Mouse (Mus musculus) stomach, postnatal 0 days (tissue): Measurements from ENCODE around the gene Gipc2. TPM values are rescaled to one million over a fixed set of nuclear protein-coding genes. Genes with fewer than 3 reads are reported as not detected.

Experiments used
- ATAC-seq: fragments of 200-750 bp; cut with Nextera tagmentation; 2 replicates; pipeline ENCODE4 v1.8.0; 2017; ENCODE audit not compliant: low FRiP score, low TSS enrichment
- DNase-seq: peaks from one replicate; pipeline ENCODE4 v3.0.0-alpha.2; 2016; ENCODE audit warnings: low spot score
- H3K27ac ChIP-seq: fragments of 300-500 bp; sonication (generic); replicated peaks from 2 replicates; pipeline ENCODE4 v1.5.1; 2014; ENCODE audit warnings: mild to moderate bottlenecking, control low read depth
- H3K27me3 ChIP-seq: fragments of 300-500 bp; sonication (generic); 2 replicates; pipeline ENCODE4 v1.6.1; 2014; ENCODE audit warnings: low read length; ENCODE audit not compliant: control insufficient read depth, insufficient read depth
- H3K36me3 ChIP-seq: fragments of 300-500 bp; sonication (generic); 2 replicates; pipeline ENCODE4 v1.6.1; 2014; ENCODE audit warnings: low read length, mixed read lengths; ENCODE audit not compliant: control insufficient read depth, insufficient read depth
- H3K4me1 ChIP-seq: fragments of 300-500 bp; sonication (generic); replicated peaks from 2 replicates; pipeline ENCODE4 v1.6.1; 2014; ENCODE audit warnings: antibody characterized with exemption; ENCODE audit not compliant: control insufficient read depth, insufficient read depth
- H3K4me2 ChIP-seq: fragments of 300-500 bp; sonication (generic); replicated peaks from 2 replicates; pipeline ENCODE4 v1.6.1; 2014; ENCODE audit warnings: low read depth, mild to moderate bottlenecking, control low read depth, moderate library complexity
- H3K4me3 ChIP-seq: fragments of 300-500 bp; sonication (generic); 2 replicates; pipeline ENCODE4 v1.5.1; 2014; ENCODE audit warnings: low read depth, low read length, control low read depth
- H3K9ac ChIP-seq: fragments of 300-500 bp; sonication (generic); 2 replicates; pipeline ENCODE4 v1.6.1; 2014; ENCODE audit warnings: mild to moderate bottlenecking, low read length, control low read depth, mixed read lengths
- H3K9me3 ChIP-seq: fragments of 300-500 bp; sonication (generic); 2 replicates; pipeline ENCODE4 v1.6.1; 2016; ENCODE audit warnings: low read length; ENCODE audit not compliant: control insufficient read depth
- CTCF ChIP-seq: IDR thresholded peaks from 2 replicates; pipeline ENCODE4 v1.5.1; 2016; ENCODE audit warnings: antibody characterized with exemption, low read depth, mild to moderate bottlenecking, moderate library complexity
- EP300 ChIP-seq: optimal IDR thresholded peaks from 2 replicates; pipeline ENCODE3; 2016; ENCODE audit warnings: antibody characterized with exemption
- WGBS: fragments of 180-500 bp; shearing (Covaris S2); extraction: QIAGEN DNeasy Blood & Tissue Kit; methylation state at CpG from one replicate; pipeline ENCODE4 v1.1.7; 2014; 5-methylcytosine and 5-hydroxymethylcytosine counted together
- polyA plus RNA-seq: library from polyadenylated mRNA; unstranded; fragments of >200 nt; fragmentation: Nextera tagmentation; extraction: Ambion mirVana; gene quantifications from 2 replicates; pipeline ENCODE4 v1.2.1, GENCODE M21; 2015

Gipc2 gene
- polyA plus RNA-seq, 1 experiment from 2014 or later: 76.1 TPM

DNA sequence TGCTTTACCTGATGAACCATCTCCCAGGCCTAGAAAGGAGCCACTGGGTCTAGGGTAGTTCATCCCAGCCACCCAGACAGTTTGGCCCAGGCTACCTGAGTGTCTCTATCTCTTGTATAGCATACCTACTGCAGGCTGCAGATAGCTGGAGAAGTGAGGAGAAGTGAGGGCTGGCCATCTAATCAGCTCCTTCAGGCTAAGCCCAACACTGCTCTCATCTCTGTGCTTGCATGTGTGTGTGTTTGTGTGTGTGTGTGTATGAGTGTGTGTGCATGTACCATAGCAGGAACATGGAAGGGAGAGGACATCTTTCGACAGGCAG is 13.6 kb downstream of the Gipc2 start:
- no peaks in the 10 kb centered on the region for H3K9me3 ChIP-seq
- H3K4me2 ChIP-seq: no peak overlapping the region
- peak; percentile 31 for ATAC-seq
- H3K4me1 ChIP-seq: no peaks in the 10 kb centered on the region
- no peak for DNase-seq
- 95% methylated on average over 1 of the region's 1 CpGs for WGBS
- peak overlapping the region; percentile 35; the same call in 1 of the 2 replicates for H3K9ac ChIP-seq
- no peaks in the 10 kb centered on the region for H3K36me3 ChIP-seq
- no peak overlapping the region for H3K4me3 ChIP-seq
- TF ChIP-seq EP300 (no peak), CTCF (no peak)
- H3K27ac ChIP-seq: peak overlapping the region; percentile 30; the same call in 1 of the 2 replicates
- H3K27me3 ChIP-seq: no peaks in the 10 kb centered on the region

DNA sequence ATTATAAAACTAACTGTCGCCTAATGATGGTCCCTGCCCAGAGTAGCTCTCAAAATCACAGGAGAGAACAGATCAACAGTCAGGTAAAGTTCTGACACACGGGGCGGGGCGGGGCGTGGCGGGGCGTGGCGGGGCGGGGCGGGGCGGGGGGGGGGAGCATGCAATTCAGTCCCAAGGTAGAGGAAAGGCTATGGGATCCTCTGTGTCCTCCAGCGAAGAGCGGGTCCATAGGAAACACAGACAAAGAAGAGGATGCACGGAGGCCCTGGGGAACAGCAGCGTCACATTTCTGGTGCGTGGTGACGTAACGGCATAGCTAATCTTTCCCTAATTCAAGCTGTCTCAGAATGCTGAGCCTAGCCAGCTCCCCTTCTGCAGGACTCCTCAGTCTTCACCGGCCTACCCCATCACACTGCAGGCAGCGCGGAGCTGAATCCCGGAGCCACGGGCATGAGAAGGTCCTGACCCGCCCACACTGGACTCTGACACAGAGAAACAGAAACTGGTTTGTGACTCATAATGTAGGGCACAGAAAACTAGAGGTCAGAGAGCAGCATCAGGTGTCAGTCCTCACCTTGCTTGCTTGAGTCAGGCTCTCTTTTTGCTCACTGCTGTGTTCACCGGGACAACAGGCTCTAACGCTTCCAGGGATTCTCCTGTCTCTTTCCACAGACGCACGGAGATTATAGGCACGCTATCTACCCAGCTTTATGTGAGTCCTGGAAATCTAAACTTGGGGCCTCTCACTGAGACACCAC is 14.1 kb downstream of the Gipc2 start:
- ATAC-seq: peak; percentile 92
- peak; percentile 75 for DNase-seq
- 57% methylated on average over 28 of the region's 29 CpGs for WGBS
- Histone ChIP-seq H3K4me2 (0 out of 2 replicates have a peak overlapping the region, but pooled peaks have one; percentile 8), H3K27me3 (no peaks in the 10 kb centered on the region), H3K27ac (peak overlapping the region; percentile 30; the same call in 1 of the 2 replicates), H3K9ac (peak overlapping the region; percentile 35; the same call in 1 of the 2 replicates), H3K4me1 (no peaks in the 10 kb centered on the region), H3K4me3 (no peak overlapping the region), H3K36me3 (no peaks in the 10 kb centered on the region), H3K9me3 (no peaks in the 10 kb centered on the region)
- TF ChIP-seq CTCF (no peak), EP300 (no peak)

DNA sequence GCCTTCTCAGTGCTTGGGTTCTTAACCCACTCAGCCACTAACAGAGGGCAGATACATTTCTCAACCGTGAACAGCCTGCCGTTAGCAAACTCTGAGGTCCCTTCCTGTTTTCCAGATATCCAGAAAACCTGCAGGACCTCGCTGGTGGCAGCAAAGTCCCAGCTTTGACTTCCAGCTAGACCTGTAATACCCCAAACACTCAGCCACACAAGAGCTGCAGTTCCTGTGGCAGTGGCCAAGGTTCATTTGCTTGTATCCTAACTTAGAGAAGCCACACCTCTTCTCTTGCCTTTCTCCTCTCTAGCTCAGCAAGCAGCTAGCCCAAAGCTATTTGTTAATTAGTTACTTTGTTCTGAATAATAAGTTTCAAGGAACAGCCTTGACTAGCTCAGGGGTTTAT is 16.2 kb downstream of the Gipc2 start:
- no peaks in the 10 kb centered on the region for H3K27me3 ChIP-seq
- no peaks in the 10 kb centered on the region for H3K9me3 ChIP-seq
- H3K36me3 ChIP-seq: no peaks in the 10 kb centered on the region
- no peak overlapping the region; the same call in 1 of the 2 replicates for H3K27ac ChIP-seq
- no peak overlapping the region for H3K4me3 ChIP-seq
- no peak overlapping the region for H3K9ac ChIP-seq
- TF ChIP-seq CTCF: no peak
- TF ChIP-seq EP300: no peak
- ATAC-seq: no peak
- peak; percentile 34 for DNase-seq
- 42% methylated on average over 3 of the region's 3 CpGs for WGBS
- H3K4me2 ChIP-seq: no peak overlapping the region
- H3K4me1 ChIP-seq: no peaks in the 10 kb centered on the region

DNA sequence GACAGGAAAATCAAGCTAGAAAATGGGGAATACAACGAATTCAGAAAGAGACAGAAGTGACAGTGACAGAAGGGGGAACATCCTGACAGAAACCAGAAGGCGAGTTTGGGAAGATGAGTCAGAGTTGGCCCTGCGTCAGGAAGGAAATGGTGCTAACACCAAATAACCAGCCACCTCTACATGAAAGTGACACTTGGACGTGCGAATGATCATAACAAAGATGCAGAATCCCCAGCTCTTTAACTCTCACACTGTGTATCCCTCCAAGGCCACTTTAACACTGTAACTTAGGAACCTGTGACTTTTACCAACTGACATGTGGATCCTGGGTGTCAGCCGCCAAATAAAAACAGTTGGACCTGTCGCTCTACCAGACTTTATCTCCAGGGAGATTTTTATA is 16.6 kb downstream of the Gipc2 start:
- Histone ChIP-seq H3K9me3 (no peaks in the 10 kb centered on the region), H3K9ac (no peak overlapping the region), H3K4me2 (no peak overlapping the region), H3K27me3 (no peaks in the 10 kb centered on the region), H3K4me3 (no peak overlapping the region), H3K36me3 (no peaks in the 10 kb centered on the region), H3K27ac (0 out of 2 replicates have a peak overlapping the region, but pooled peaks have one; percentile 45), H3K4me1 (no peaks in the 10 kb centered on the region; the same call in 1 of the 2 replicates)
- DNase-seq: no peak
- no peak for ATAC-seq
- WGBS: 59% methylated on average over 7 of the region's 7 CpGs
- no peak for TF ChIP-seq CTCF
- TF ChIP-seq EP300: no peak

DNA sequence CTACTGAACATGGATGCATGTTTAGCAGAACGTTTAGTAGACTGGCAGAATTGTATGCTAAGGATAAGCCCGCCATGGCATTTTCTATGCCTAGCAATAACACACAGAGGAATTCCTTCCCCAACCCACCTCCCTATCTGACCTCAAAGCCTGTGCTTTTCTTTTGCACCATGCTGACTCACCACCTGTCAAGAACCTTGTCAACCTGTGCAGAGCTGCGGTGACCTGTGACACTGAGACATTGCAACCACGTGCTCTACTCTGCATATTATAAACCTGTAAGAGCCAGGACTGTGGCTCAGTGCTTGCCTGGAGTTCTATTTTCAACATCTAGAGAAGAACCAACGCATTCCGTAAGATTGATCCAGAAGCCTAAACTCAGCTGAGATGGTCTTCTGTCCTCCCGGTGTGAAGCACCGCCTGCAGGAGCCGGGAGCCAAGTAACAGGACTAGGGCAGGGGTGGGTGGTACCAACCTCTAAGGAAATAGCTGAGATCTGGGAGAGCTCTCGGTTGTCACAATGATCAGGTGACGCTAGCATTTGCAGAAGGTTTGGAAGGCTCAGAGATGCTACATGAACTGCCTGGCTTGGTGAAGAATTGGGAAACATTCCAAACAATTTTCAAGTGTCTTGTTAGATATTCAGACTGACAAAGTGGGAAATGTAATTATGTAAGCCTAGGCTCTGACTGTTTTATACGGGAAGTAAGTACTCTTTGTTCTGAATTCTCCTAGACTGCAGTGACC is 18.8 kb downstream of the Gipc2 start:
- Histone ChIP-seq H3K36me3 (no peaks in the 10 kb centered on the region), H3K4me3 (no peak overlapping the region), H3K27me3 (no peaks in the 10 kb centered on the region), H3K9me3 (no peaks in the 10 kb centered on the region), H3K27ac (no peak overlapping the region), H3K4me1 (no peaks in the 10 kb centered on the region; the same call in 1 of the 2 replicates), H3K9ac (no peak overlapping the region), H3K4me2 (no peak overlapping the region)
- DNase-seq (peak; percentile 51), ATAC-seq (peak; percentile 72; the same call in 1 of the 2 replicates)
- no peak for TF ChIP-seq EP300
- TF ChIP-seq CTCF: no peak
- WGBS: 45% methylated on average over 12 of the region's 12 CpGs

DNA sequence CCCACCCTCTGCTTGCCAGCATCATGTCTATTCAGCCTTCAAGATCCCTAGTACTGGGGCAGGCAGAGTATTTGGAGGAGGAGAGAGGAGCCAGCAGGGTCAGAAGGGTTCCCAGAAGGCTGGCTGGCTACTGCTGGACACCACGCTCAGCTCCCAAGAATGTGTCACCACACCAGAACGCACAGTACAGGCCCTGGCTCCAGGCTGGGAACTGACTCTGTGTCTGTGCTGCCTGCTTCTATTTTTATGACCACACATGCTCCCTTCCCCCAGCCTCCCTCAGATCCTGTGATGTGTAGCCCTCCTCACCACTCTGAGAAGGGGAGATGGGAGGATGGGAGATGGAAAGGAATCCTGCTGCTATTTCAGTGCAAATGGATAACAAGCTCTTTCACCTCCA is 20.8 kb downstream of the Gipc2 start:
- Histone ChIP-seq H3K9ac (no peak overlapping the region), H3K27me3 (no peaks in the 10 kb centered on the region), H3K4me3 (no peak overlapping the region), H3K4me2 (no peak overlapping the region), H3K9me3 (no peaks in the 10 kb centered on the region), H3K27ac (no peak overlapping the region), H3K36me3 (no peaks in the 10 kb centered on the region), H3K4me1 (no peaks in the 10 kb centered on the region; the same call in none of the 2 replicates)
- WGBS: 35% methylated on average over 2 of the region's 2 CpGs
- peak; percentile 63 for ATAC-seq
- DNase-seq: no peak
- TF ChIP-seq EP300: no peak
- TF ChIP-seq CTCF: no peak
